Mouse (Mus musculus): ENCODE measurements at regions not wholly inside any gene's neighbourhood (a gene's known extent, or its start where the extent isn't known, plus 50 kb on each side); places are given as distances from the start of the nearest gene placed in this dataset.

DNA sequence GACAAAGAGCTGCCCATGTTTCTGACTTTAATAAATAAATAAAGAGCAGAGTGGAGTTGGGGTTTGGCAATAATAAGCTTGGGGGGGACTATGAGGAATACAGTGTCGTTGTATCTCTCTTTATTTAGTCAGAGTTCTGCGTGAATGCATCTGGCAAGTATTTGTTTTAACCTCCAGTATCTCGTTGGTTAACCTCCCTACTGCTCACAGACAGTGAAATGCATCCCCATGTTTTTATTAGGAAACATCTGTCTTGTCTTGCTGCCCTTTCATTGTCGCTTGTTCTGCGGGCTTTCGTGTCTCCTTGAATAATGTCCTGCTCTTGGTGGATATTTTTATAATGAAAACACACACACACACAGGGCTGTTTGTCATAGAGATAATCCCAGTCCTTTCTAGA lies 118.8 kb upstream of the Ccdc54 start:
- no peak for DNase-seq (ENCODE audit: low spot score)

DNA sequence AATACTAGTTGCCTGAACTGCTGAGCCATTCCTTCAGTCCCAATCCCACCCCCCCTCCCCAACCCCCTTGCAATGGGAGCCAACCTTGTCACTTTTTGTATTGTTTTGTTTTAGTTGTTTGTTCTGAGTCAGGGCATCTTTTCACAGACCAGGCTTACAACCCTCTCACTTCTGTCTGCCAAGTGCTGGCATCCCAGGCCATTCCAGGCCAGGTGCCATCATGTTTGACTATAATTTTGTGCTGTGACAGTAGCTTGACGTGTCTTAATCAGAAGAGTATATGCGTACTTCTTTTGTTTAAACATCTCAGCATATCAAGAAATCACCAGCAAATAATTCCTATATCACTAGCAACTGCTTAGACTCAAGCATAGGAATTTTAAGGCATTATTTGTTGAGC lies 117.0 kb upstream of the Ccdc54 start:
- DNase-seq (ENCODE audit: low spot score) = no peak

DNA sequence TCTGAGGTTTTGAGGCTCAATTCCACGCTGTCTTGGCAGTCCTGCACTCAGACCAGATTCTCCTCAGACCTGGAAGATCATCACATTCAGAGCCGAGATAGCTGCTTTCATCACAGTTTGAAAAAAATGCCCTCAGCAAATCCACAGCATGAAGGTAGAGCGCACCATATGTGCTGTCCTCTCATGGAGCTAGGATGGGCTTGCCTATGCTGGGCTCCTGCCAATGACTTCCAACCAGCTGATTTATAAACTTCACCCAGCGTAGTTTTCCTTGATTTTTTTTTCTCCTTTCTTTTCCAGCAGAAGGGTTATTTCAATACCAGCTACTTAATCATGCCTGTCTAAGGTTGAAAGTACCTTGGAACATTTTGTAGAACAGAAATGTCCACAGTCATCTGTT lies 115.0 kb upstream of the Ccdc54 start:
- DNase-seq (ENCODE audit: low spot score) = no peak

DNA sequence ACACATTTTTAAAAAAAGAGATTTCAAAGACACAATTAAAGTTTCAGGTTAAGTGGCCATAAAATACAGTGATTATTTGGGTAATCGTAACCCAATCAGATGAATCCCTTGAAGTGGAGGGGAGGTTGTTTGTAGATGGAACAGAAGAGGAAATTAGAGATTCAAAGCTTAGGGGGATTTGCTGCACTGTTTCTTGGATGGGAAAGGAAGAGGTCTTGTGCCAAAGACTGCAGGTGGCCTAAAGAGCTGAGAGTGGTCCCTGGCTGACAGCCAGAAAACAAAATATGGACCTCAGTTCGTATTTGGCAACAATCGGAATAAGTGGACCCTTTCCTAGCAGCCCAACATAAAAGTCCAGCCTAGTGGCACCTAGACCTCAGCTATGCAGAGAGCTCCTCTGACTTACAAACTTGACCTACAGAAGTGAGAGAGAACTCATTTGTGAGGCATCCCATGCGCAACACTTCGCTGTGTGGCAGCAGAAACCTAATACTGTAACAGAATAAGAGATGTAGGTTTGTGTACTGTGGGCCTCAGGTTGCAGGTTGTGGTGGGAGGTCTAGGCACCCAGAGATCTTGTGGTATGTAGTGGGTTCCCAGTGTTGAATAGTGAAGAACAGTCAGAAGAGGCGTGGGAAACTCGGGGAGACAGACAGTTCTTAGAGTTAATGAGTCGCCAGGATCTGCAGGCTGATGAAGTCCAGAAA lies 110.0 kb upstream of the Ccdc54 start:
- no peak for DNase-seq (ENCODE audit: low spot score)

DNA sequence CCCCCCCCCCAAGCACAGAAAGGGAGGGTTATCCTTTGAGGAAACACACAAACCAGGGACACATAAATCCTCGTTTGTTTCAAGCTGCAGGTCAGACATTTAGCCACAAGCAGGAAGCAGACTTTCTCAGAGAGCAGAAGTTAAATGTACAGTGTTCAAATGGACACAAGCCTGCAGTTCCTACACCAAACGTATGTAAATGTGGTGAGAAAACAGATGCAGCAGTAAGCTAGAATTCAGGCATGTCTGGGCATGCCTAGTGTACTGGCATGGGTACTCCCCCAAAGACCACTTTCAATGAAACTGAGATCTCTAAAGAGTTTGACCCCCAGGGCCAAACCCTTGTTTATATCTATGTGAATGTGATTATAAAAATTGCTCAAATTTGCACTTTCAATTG lies 109.2 kb upstream of the Ccdc54 start:
- no peak for DNase-seq (ENCODE audit: low spot score)

DNA sequence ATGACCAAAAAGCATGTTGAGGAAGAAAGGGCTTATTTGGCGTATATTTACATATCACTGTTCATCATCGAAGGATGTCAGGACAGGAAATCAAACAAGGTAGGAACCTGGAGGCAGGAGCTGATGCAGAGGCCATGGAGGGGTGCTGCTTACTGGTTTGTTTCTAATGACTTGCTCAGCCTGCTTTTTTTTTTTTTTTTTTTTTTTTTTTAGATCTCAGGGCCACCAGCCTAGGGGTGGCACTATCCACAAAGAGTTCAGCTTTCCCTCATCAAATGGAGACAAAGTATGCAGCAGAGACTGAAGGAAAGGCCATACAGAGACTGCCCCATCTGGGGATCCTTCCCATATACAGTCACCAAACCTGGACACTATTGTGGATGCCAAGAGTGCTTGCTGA lies 106.8 kb upstream of the Ccdc54 start:
- DNase-seq (ENCODE audit: low spot score) = no peak

DNA sequence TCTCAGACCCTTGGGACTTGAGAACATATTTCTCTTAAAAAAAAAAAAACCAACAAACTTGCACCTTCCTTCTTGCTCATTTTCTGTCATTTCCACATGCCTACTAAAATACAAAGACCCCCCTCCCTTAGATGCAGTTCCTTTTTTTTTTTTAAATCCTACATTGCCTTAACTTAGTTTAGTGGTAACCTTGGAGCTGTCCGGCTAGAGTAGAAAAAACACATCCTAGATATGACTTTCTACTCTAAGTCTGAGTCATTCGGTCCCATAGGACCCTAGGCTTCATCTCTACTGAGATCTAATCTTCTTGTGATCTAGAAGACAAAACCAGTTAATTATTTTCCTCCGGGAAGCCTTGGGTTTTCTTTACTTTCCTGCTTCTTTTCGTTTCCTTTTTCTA lies 105.1 kb upstream of the Ccdc54 start:
- DNase-seq (ENCODE audit: low spot score) = no peak

DNA sequence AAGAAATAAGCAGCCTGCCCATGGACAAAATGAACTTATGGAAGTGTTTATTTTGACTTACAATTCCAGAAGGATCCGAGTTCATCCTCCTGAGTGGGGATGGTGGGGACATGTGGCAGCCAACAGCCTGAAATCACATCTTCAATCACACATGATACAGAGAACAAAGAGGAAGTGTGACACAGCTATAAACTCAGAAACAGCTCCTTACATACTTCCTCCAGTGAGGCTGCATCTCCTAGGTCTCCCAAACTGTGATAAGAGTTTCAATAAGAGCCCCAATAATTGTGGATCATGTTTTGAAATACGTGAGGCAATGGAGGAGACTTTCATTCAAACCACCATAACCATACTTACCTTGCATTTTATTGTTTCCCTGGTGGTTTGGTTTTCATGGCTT lies 103.1 kb upstream of the Ccdc54 start:
- no peak for DNase-seq (ENCODE audit: low spot score)

DNA sequence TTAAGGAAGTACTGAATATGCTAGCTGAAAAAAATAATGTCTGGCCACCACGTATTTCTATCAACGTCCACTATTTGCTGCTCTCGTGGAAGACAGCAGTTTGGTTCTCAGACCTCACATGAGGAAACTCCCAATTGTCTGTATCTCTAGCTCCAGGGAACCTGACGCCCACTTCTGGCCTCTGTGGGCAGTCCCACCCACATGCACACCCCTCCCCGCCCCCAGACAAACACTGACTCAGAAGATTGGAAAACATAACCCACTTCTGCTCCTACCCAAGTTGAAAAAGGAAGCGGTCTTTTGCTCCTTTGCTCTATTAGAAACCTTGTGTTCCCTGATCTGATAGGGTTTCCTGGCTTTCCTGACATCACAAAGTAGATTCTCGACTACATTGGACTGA lies 99.9 kb upstream of the Ccdc54 start:
- no peak for DNase-seq (ENCODE audit: low spot score)

DNA sequence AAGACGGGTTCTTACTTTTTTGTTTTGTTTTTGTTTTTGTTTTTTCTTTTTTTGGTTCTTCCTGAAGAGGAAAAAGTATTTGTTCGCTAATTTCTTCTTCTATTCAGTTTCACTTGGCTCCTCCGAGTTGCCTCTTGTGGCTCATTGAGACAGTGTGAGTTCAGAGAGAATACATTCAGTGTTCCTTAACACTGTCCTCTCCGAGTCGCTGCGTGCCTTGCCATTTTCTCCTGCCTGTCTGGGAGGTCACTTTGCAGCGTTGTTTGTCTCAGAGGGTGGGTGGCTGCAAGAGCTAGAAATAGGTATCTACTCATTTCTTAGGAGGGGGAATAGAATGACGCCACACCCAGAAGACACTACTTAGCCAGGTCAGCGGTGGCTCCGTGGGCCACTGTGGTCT lies 98.6 kb upstream of the Ccdc54 start:
- no peak for DNase-seq (ENCODE audit: low spot score)

DNA sequence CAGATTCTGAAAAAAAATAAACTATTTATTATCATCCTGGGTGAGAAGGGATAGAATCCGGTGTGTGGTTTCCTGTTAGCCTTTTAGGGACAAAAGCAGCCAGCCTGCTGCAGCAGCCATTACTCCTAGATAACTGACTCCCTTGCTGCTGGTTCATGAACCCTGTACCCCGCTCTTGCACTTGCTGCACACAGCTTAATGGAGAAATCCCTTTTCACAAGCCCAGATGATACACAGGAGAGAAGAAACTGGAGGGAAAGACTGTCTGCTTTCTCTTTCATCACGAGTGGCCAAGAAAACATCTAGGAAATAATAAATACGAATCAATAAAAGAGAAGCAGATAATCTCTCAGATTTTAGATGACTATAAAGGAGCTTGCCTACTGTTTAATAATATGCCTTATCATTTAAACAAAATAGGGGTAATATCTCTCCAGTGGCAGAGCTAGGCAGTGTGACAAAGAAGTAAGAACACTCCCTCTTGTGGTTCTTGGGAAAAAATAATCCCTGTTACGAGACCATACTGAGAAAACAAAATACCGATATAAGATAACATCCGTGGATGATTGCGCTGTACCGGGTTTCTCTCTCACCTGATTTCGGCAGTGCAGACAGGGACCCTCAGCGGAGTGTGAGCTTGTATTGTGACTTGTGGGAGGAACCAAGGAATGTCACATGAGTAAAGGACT lies 98.0 kb upstream of the Ccdc54 start:
- DNase-seq (ENCODE audit: low spot score) = no peak

DNA sequence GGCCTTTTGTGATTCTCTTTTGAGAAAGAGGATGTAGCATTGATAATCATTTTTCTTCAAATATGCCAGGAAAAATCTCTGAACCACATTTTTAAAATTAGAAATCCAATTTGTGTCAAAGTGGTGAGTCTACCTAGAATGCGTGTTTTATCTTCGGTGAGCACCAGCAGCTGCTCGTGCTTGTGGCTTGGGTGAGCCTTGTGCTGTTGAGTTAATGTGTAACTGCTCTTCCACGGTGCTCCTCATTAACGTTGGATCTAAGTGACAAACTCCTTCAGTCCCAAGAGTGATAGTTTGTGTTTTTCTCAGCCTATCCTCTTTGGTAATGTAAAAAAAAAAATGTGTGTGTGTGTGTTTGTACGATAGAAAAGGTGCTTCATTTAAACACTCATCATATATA lies 88.7 kb upstream of the Ccdc54 start:
- no peak for DNase-seq (ENCODE audit: low spot score)

DNA sequence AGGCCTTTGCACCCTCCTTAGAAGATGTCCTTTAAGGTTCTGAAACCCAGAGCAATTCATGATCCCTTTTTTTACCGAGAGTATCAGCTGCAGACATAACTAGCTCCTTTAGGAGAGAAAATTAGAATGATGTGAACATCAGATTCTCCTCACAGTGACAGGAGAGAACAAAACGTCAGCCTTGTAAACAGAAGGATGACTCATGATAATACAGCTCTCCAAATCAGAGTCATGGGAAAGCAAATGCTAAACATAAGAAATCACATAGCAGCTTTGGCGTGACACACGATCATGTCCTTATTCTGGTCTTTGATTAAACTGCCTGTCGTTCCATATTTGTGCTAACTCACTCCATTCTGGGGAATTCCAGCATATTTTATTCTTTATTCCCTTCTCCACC lies 82.4 kb upstream of the Ccdc54 start:
- no peak for DNase-seq (ENCODE audit: low spot score)

DNA sequence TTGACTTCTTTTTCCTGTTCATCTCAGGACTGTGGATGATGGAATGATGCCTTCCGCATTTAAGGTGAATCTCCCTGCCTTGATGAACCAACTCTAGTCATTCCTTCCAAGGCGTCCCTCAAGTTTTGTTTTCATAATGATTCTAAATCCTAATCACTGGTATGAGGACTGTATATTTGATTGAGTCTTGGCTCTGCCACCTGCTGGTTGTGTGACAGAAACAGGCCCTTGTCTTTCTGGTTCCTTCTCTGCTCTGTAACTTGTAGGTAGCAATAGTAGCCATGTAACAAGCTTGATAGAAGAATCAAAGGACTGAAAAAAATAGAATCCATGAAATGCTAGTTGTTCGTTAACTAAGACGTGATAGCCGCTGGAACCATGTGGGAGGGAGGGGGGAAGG lies 81.8 kb upstream of the Ccdc54 start:
- DNase-seq (ENCODE audit: low spot score) = no peak

DNA sequence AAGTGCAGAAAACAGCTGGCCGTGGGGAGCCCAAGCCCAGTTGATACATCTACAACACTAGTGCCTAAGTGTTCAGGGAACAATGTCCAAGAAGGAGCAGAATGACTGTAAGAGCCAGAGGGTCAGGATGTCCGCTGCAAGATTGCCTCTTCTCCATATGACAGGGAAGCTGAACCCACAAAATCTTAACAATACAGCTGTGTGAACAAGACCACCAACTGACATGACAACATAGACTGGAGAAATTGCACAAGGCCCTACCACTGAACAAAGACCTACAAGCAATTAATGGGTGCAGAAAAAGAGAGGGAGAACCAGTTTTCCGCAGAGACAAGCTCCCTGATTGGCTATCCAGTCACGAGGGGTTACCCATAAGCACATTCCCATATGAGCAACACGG lies 80.2 kb upstream of the Ccdc54 start:
- no peak for DNase-seq (ENCODE audit: low spot score)

DNA sequence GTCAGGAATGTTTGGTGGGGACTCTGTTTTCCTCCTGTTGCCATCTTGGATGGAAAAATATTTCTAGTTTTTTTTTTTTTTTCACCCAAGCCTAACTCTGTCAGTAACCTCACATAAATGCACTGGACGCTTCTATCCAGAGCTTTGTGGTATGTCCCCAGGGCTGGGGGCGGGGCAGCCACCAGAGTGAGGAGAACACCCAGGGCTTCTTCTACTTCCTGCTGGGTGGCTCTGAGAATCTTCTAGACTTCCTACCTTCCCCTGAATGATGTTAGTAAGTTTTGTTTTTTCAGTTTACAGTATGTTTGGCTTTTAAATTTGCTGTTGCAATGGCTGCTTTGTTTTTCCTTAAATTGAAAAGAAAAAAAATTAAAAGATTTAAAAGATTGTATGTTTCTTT lies 73.3 kb upstream of the Ccdc54 start:
- DNase-seq (ENCODE audit: low spot score) = no peak

Data from layer of hippocampus, adult 11-12 months (tissue).